Mouse (Mus musculus): ENCODE measurements around the gene Zbtb9.

DNA sequence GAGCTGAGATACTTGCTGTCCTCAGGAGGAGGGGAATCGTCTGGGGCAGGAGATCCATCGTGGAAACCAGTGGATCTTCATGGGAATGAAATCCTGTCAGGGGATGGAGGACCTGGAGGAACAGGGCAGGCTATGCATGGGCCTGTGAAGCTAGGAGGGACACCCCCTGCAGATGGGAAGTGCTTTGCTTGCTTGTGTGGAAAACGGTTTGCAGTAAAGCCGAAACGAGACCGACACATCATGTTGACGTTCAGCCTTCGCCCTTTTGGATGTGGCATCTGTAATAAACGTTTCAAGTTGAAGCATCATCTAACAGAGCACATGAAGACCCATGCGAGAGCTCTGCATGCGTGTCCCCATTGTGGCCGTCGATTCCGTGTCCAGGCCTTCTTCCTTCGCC lies 1.6 kb downstream of the Zbtb9 start:
- TF ChIP-seq CTCF (IDR thresholded peaks at IDR 0.05; ENCODE audit: insufficient read depth, low read length) (no peak), POLR2A (IDR thresholded peaks at IDR 0.05; ENCODE audit: borderline replicate concordance, extremely low read depth, low read depth, low read length) (no peak)
